Mouse (Mus musculus) olfactory bulb, adult 2 months (tissue): ENCODE measurements around the gene Hspe1.
A peak's percentile ranks its signal among the peaks of the same experiment; 100 is the strongest.

Experiments
- CTCF ChIP-seq: fragments of 200-500 bp; IDR thresholded peaks from 2 replicates; pipeline ENCODE4 v1.5.1; 2012; ENCODE audit warnings: low read depth, mild to moderate bottlenecking, low read length, moderate library complexity; ENCODE audit not compliant: insufficient read depth
- POLR2A ChIP-seq: fragments of 200-500 bp; IDR thresholded peaks from 2 replicates; pipeline ENCODE4 v1.6.1; 2012; ENCODE audit warnings: mild to moderate bottlenecking, low read depth, low read length, moderate library complexity; ENCODE audit not compliant: insufficient read depth

- TF ChIP-seq POLR2A (peak; percentile 60), CTCF (no peak)
Observed at GRCm38 (mm10) chr1:55052355-55052953, 35.5 kb upstream of the Hspe1 start, which contains the start of gene Coq10b.
